Mouse (Mus musculus) c-Kit-positive CD71-positive TER-119-negative erythroid progenitor cells, embryonic 14.5 days (primary cell): ENCODE data around the gene 1700001J03Rik.
"Not testable (repeated sequence)": the region's sequence is repeated elsewhere in the genome, so short reads cannot be mapped to it uniquely, and the experiment has no call there.

Experiments used
- DNase-seq: peaks from one replicate; pipeline ENCODE4 v3.0.0-alpha.2; 2013; ENCODE audit warnings: low read depth

1700001J03Rik gene

GRCm38 (mm10) chr5:146185204-146185603 lies at the start of gene 1700001J03Rik:
1700001J03Rik (minus strand) TSS chr5:146185304.
- not testable (repeated sequence) for DNase-seq

- no peak for DNase-seq
Observed at GRCm38 (mm10) chr5:146234336-146234735, 49.2 kb upstream of the 1700001J03Rik start.

GRCm38 (mm10) chr5:146232816-146233215 lies 47.7 kb upstream of the 1700001J03Rik start:
- no peak for DNase-seq

DNA sequence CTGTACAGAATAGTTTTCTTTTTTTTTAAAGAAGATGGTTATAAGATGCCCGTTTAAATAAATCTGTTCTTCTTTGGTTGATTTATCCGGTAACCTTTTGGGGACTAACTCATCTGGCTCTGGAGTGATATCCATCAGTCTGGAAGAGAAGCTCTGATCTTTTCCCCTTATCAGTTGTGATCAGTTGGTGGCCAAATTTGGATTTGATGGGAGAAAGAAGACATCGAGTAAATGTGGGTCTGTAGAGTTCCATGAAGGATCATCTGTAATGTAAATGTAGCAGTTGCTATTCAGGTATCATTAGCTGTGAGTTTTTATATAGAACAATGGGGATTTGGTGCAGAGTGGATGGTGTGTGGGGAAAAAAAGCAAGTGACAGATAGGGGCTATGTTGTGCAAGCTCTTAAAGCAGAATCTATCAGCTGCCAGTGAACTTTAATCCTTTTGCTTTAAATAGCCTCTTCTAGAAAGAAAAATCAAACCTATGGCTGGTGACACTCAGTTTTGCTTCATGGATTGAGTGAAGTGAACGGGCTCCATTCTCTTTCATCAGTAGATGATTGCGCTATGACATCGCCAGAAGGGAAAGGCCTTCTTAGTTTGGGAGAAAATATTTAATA lies 47.1 kb upstream of the 1700001J03Rik start:
- no peak for DNase-seq

GRCm38 (mm10) chr5:146231655-146231996 lies 46.5 kb upstream of the 1700001J03Rik start:
- no peak for DNase-seq

GRCm38 (mm10) chr5:146230864-146231654 lies 46.0 kb upstream of the 1700001J03Rik start, which contains the start of gene Cdk8:
Cdk8 (plus strand) TSS chr5:146231230.
- DNase-seq: peak; percentile 90

- DNase-seq: no peak
Observed at GRCm38 (mm10) chr5:146229869-146230650, 45.0 kb upstream of the 1700001J03Rik start.

DNA sequence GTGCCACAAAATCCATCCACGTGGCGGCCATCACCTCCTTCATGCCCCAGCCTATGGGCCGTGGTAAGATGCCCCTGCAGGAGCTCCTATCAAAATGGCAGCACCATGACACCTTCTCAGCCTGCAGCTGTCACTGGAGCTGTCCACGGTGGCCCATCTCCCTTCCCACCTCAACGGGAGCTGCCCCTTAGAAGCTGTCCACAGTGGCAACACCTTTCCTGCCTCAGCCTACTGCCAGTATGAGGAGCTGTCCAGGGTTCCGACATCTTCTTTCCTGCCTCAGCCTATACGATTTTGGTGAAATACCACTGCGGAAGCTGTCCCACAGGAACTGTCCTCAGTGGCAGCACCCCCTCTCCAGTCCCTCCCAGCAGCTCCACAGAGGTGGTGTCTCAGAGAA lies 42.4 kb upstream of the 1700001J03Rik start:
- no peak for DNase-seq

DNA sequence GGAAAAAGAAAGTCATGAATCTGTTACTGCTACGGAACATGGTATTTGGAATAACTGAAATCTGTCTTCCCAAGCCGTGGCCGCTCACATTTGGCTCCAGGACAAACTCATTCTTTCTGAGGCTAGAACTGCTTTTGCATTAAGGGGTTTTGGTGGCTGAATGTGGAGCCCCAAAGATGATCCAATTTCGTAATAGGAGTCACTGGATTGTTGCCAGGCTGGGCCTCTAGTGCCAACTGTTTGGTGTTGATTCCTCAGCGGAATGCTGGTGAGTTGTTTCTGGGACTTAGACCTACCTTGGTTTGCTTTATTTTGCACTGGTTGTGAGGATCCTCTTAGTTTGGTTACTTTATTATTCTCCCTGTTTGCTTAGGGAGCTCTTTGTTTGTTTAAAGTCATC lies 38.7 kb upstream of the 1700001J03Rik start:
- DNase-seq: no peak

DNA sequence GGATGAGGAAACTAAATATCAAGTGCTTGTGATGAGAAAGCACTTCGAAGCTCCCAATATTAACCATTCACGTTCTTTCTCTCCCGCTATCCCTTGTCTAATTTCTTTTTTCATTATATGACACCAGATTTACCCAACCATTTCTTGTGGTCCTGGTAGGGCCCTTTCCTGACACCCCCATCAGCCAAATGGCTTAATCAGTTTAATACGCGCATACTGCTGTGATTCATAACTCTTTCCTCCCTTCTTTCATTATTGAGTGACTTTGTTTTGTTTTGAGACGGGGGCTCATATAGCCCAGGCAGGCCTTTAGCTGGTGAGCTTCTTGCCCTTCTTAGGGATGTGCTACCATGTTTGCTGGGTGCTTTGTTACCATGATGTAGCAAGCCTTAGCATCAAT lies 36.6 kb upstream of the 1700001J03Rik start:
- no peak for DNase-seq

DNA sequence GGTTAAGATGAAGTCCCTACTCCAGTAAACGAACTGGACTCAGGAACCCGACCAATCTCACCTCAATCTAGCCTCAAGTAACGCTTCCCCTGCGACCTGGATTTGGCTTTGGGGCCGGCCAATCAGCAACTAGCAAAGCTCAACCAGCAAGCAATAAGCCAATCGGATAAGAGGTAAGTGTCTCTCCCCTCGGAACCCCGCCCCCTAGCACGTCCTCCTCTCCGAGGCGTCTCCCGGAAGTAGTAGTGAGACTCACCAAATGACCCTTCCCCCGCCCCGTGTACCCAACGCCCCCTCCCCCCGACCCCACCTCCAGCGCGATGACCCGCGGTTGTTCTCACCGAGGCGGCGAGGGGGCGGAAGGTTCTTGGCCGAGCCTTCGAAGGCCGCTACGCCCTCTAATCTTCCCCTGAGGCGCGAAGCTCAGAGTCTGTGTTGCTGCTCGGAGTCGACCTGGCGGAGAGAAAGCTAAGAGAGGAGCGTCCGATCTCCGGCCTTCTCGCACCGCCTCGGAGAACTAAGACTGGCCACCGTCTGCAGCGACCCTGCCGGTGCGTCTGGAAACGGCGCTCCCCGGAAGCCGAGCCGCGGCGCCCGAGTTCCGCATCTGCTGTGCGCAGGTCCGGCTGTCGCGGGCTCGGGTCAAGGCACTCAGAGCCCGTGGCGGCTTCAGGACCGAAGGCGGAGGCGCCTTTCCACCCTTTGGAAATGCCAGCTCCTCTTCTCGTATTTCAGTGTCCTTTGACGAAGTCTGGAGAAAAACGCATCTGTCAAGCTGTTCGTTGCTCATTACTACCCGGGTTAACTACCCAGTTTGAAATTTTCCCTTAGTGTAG lies 36.0 kb upstream of the 1700001J03Rik start, which contains the start of gene Rnf6:
Gene Rnf6 (minus strand): TSS at position 677 of the 836 bp plus-strand sequence.
- DNase-seq: peak; percentile 94

DNA sequence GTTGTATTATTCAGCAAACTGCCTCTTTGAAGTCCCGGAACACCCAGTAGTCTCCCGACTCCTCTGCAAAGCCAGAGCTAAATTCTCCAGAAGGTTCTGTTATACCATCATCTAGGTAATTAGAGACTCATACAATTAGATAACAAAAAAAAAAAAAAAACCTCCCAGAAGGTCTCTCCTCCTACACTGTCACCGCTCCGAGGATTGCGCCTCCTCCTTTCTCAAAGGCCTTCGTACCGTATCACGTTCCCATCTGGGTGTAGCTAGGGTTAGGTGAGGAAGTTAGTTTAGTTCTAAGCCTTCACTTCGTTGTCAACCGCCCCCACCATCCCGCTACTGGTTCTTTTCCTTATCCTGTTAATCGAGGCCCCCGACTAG lies 35.4 kb upstream of the 1700001J03Rik start:
- no peak for DNase-seq

DNA sequence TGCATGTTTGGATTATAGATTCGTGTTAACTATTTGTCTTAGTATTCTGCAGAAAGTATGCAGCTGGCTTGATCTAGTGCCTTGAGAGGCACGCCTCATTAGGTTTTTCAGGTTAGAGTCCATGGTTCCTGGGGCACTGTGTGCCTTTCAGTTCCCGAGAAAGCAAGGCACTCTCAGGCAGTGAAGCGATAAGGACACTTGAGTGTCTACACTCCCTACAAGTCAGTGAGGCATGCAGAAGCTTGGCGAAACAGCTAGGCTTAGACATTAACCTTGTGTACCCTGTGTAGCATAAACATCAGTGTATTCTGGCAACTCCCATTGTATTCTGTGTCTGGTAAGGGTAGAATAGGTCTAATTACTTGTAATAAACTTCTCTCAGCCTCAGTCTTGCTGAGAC lies 20.4 kb upstream of the 1700001J03Rik start:
- DNase-seq: no peak

- DNase-seq: no peak
Observed at GRCm38 (mm10) chr5:146203921-146204320, 18.8 kb upstream of the 1700001J03Rik start.

- no peak for DNase-seq
Observed at GRCm38 (mm10) chr5:146200580-146200979, 15.5 kb upstream of the 1700001J03Rik start.

DNA sequence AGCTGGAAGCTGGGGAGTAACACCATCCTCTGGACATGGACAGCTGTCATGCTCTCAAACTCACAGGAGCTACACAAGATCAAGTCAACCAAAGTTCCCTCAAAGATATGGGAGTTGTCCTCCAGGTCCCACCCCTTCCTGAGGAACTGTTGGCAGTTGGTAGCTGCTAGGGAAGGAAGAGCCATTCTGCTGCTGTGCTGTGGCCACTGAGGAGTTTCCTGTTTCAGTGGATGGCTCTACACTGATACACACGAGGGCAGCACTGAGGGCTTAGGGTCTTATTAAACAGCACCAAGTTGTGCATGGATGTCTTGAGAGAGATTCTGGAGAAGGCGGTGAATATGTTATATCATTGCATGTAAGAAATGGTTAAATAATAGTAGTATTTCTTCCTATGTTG lies 14.4 kb upstream of the 1700001J03Rik start:
- no peak for DNase-seq

DNA sequence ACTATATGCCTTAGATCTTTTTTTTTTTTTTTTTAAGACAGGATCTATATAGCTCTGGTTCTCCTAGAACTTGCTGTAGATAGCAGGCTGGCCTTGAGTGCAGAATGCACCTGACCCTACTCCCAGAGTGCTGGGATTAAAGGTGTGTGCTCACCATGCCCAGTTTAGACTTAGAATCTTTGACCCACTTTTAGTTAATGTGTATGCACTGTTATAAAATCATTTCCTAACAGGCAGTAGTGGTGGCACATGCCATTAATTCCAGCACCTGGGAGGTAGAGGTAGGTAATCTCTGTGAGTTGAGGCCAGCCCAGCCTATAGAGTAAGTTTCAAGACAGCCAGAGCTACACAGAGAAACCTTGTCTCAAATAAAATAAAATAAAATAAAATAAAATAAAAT lies 14.0 kb upstream of the 1700001J03Rik start:
- DNase-seq: no peak

- no peak for DNase-seq
Observed at GRCm38 (mm10) chr5:146193360-146193759, 8.3 kb upstream of the 1700001J03Rik start.

- no peak for DNase-seq
Observed at GRCm38 (mm10) chr5:146190501-146191269, 5.6 kb upstream of the 1700001J03Rik start.

DNA sequence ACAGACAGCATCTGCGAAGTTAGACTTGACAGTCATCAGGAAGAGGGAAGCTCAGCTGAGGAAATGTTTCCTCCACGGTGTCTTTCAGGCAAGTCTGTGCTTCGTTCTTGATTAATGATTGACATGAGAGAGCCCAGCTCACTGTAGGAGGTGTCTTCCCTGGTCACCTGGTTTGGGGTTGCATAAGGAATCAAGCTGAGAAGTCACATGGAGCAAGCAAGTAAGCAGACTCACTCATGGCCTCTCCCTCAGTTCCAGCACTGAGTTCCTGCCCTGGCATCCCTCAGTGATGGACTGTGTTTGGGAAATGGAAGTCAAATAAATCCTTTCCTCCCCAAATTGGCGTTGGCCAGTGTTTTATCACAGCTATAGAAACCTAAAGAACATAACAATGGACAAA lies 5.0 kb upstream of the 1700001J03Rik start:
- DNase-seq: no peak

DNA sequence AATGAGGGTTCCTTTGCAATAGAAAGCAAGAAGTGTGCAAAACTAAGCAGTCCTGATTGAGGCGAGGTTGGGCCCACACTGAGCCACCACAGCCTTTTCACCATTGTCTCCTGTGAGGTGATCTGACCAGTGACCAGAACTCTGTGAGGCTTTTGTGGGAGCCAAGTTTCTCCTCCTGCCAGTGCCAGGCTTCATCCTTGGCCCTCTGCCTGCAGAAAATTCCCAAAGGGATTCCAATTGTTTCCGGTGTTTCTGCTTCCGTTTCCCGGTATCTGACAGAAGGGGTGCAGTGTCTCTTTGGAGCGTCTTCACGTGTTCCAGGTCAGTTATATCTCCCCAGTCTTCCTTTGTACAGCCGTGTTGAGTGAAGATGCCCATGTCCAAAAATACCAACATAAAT lies 3.6 kb upstream of the 1700001J03Rik start:
- no peak for DNase-seq
